Mouse (Mus musculus): ENCODE measurements around the gene Lrrtm3.

DNA sequence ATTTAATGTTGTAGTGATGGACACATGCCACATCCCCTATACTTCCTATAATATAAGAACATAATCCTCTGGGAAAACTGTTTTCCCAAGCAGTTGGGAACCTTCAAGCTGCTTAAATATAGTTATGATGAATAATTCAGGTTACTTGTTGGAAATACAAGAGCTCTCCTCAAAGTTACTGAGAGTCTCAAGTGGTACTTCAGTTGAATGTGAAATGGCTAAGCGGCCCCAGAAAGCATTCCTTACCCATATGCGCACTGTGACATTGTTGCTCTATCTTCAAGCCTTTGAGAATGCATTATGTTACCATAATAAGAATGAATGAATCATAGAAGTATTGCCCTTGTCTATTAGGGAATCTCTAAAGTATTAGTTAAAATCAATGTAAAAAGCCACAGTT is 117.8 kb downstream of the Lrrtm3 start:
- TF ChIP-seq CTCF (IDR thresholded peaks at IDR 0.05; ENCODE audit: extremely low read depth, insufficient read length, insufficient replicate concordance, low read depth, low read length): no peak
- no peak for TF ChIP-seq POLR2A (IDR thresholded peaks at IDR 0.05; ENCODE audit: low read depth, low read length)
